Mouse (Mus musculus) intestine, embryonic 16.5 days (tissue): ENCODE results near the gene Dlgap4. TPM values are rescaled to one million over a fixed set of nuclear protein-coding genes. Genes with fewer than 3 reads are reported as not detected.

Source experiments
- ATAC-seq: fragments of 200-750 bp; cut with Nextera tagmentation; 2 replicates; pipeline ENCODE4 v1.8.0; 2017; ENCODE audit warnings: moderate TSS enrichment, moderate library complexity
- H3K27ac ChIP-seq: fragments of 300-500 bp; sonication (generic); 2 replicates; pipeline ENCODE4 v1.5.1; 2014; ENCODE audit warnings: mild to moderate bottlenecking, low read length
- H3K27me3 ChIP-seq: fragments of 300-500 bp; sonication (generic); replicated peaks from 2 replicates; pipeline ENCODE4 v1.6.1; 2014; ENCODE audit warnings: low read length, control low read depth, mixed read lengths; ENCODE audit not compliant: control insufficient read depth, insufficient read depth
- H3K36me3 ChIP-seq: fragments of 300-500 bp; sonication (generic); 2 replicates; pipeline ENCODE4 v1.6.1; 2014; ENCODE audit warnings: low read length, control low read depth; ENCODE audit not compliant: control insufficient read depth, insufficient read depth
- H3K4me1 ChIP-seq: fragments of 300-500 bp; sonication (generic); 2 replicates; pipeline ENCODE4 v1.6.1; 2014; ENCODE audit warnings: low read length, control low read depth, mixed read lengths; ENCODE audit not compliant: control insufficient read depth, insufficient read depth
- H3K4me2 ChIP-seq: fragments of 300-500 bp; sonication (generic); 2 replicates; pipeline ENCODE4 v1.6.1; 2014; ENCODE audit warnings: low read depth, low read length, control low read depth
- H3K4me3 ChIP-seq: fragments of 300-500 bp; sonication (generic); 2 replicates; pipeline ENCODE4 v1.5.1; 2014; ENCODE audit warnings: mild to moderate bottlenecking, low read length
- H3K9ac ChIP-seq: fragments of 300-500 bp; sonication (generic); 2 replicates; pipeline ENCODE4 v1.6.1; 2014; ENCODE audit warnings: low read depth, low read length
- H3K9me3 ChIP-seq: fragments of 300-500 bp; sonication (generic); 2 replicates; pipeline ENCODE4 v1.6.1; 2016; ENCODE audit warnings: low read length, control low read depth; ENCODE audit not compliant: control insufficient read depth
- WGBS: fragments of 180-500 bp; shearing (Covaris S2); extraction: QIAGEN DNeasy Blood & Tissue Kit; methylation state at CpG from one replicate; pipeline ENCODE4 v1.1.7; 2014; 5-methylcytosine and 5-hydroxymethylcytosine counted together
- polyA plus RNA-seq: library from polyadenylated mRNA; unstranded; fragments of >200 nt; fragmentation: Nextera tagmentation; extraction: Ambion mirVana; gene quantifications from 2 replicates; pipeline ENCODE4 v1.2.1, GENCODE M21; 2015

Dlgap4 gene
- polyA plus RNA-seq, 1 experiment from 2014 or later, result 52.6 TPM

- Histone ChIP-seq H3K4me3 (no peak overlapping the region), H3K9me3 (no peaks in the 10 kb centered on the region), H3K27ac (no peak overlapping the region), H3K9ac (no peak overlapping the region), H3K4me2 (no peak overlapping the region), H3K4me1 (no peaks in the 10 kb centered on the region), H3K27me3 (no peaks in the 10 kb centered on the region), H3K36me3 (no peaks in the 10 kb centered on the region)
- no peak for ATAC-seq
- WGBS, result 67% methylated on average over 5 of the region's 5 CpGs
Observed at GRCm38 (mm10) chr2:156646877-156647276, 33.4 kb downstream of the Dlgap4 start.

- no peaks in the 10 kb centered on the region for H3K27me3 ChIP-seq
- H3K9ac ChIP-seq, result no peak overlapping the region
- no peak overlapping the region for H3K4me3 ChIP-seq
- H3K4me1 ChIP-seq, result no peaks in the 10 kb centered on the region
- no peaks in the 10 kb centered on the region for H3K9me3 ChIP-seq
- no peak overlapping the region for H3K4me2 ChIP-seq
- ATAC-seq, result no peak
- H3K27ac ChIP-seq, result no peak overlapping the region
- 55% methylated on average over 5 of the region's 5 CpGs for WGBS
- no peaks in the 10 kb centered on the region for H3K36me3 ChIP-seq
Observed at GRCm38 (mm10) chr2:156648042-156648441, 34.5 kb downstream of the Dlgap4 start.

- no peaks in the 10 kb centered on the region for H3K9me3 ChIP-seq
- H3K27me3 ChIP-seq, result no peaks in the 10 kb centered on the region
- no peak overlapping the region for H3K27ac ChIP-seq
- no peak overlapping the region for H3K4me2 ChIP-seq
- H3K4me3 ChIP-seq, result no peak overlapping the region
- H3K36me3 ChIP-seq, result no peaks in the 10 kb centered on the region
- no peaks in the 10 kb centered on the region for H3K4me1 ChIP-seq
- ATAC-seq, result no peak
- H3K9ac ChIP-seq, result no peak overlapping the region
- WGBS, result 71% methylated on average over 5 of the region's 5 CpGs
Observed at GRCm38 (mm10) chr2:156649450-156649849, 35.9 kb downstream of the Dlgap4 start.

- H3K36me3 ChIP-seq, result no peaks in the 10 kb centered on the region
- no peak overlapping the region for H3K4me3 ChIP-seq
- H3K27me3 ChIP-seq, result no peaks in the 10 kb centered on the region
- H3K9me3 ChIP-seq, result no peaks in the 10 kb centered on the region
- no peak for ATAC-seq
- H3K4me2 ChIP-seq, result no peak overlapping the region
- H3K9ac ChIP-seq, result no peak overlapping the region
- H3K4me1 ChIP-seq, result no peaks in the 10 kb centered on the region
- H3K27ac ChIP-seq, result no peak overlapping the region
- 66% methylated on average over 6 of the region's 6 CpGs for WGBS
Observed at GRCm38 (mm10) chr2:156651019-156651418, 37.5 kb downstream of the Dlgap4 start.

- no peaks in the 10 kb centered on the region for H3K4me1 ChIP-seq
- no peak overlapping the region for H3K27ac ChIP-seq
- H3K9me3 ChIP-seq, result no peaks in the 10 kb centered on the region
- no peaks in the 10 kb centered on the region for H3K36me3 ChIP-seq
- 11% methylated on average over 8 of the region's 8 CpGs for WGBS
- H3K4me2 ChIP-seq, result no peak overlapping the region
- no peaks in the 10 kb centered on the region for H3K27me3 ChIP-seq
- no peak overlapping the region for H3K4me3 ChIP-seq
- no peak overlapping the region for H3K9ac ChIP-seq
- no peak for ATAC-seq
Observed at GRCm38 (mm10) chr2:156652841-156653240, 39.3 kb downstream of the Dlgap4 start.

- 84% methylated on average over 5 of the region's 5 CpGs for WGBS
- no peaks in the 10 kb centered on the region for H3K9me3 ChIP-seq
- no peak overlapping the region for H3K4me3 ChIP-seq
- H3K27ac ChIP-seq, result no peak overlapping the region
- H3K36me3 ChIP-seq, result no peaks in the 10 kb centered on the region
- no peak overlapping the region for H3K4me2 ChIP-seq
- no peak overlapping the region for H3K9ac ChIP-seq
- no peaks in the 10 kb centered on the region for H3K27me3 ChIP-seq
- H3K4me1 ChIP-seq, result no peaks in the 10 kb centered on the region
- ATAC-seq, result no peak
Observed at GRCm38 (mm10) chr2:156654148-156654547, 40.6 kb downstream of the Dlgap4 start.

- 54% methylated on average over 5 of the region's 5 CpGs for WGBS
- no peaks in the 10 kb centered on the region for H3K9me3 ChIP-seq
- no peak overlapping the region for H3K4me2 ChIP-seq
- H3K36me3 ChIP-seq, result no peaks in the 10 kb centered on the region
- H3K9ac ChIP-seq, result no peak overlapping the region
- H3K27me3 ChIP-seq, result no peaks in the 10 kb centered on the region
- no peak for ATAC-seq
- no peak overlapping the region for H3K4me3 ChIP-seq
- no peaks in the 10 kb centered on the region for H3K4me1 ChIP-seq
- H3K27ac ChIP-seq, result no peak overlapping the region
Observed at GRCm38 (mm10) chr2:156655626-156656025, 42.1 kb downstream of the Dlgap4 start.

- Histone ChIP-seq H3K4me1 (no peaks in the 10 kb centered on the region), H3K4me2 (no peak overlapping the region), H3K36me3 (no peaks in the 10 kb centered on the region), H3K27ac (no peak overlapping the region), H3K27me3 (no peaks in the 10 kb centered on the region), H3K9me3 (no peaks in the 10 kb centered on the region), H3K9ac (no peak overlapping the region), H3K4me3 (no peak overlapping the region)
- 86% methylated on average over 8 of the region's 8 CpGs for WGBS
- no peak for ATAC-seq
Observed at GRCm38 (mm10) chr2:156657522-156657921, 44.0 kb downstream of the Dlgap4 start.

- Histone ChIP-seq H3K9ac (no peak overlapping the region), H3K27me3 (no peaks in the 10 kb centered on the region), H3K9me3 (no peaks in the 10 kb centered on the region), H3K4me2 (no peak overlapping the region), H3K27ac (no peak overlapping the region), H3K36me3 (no peaks in the 10 kb centered on the region), H3K4me1 (no peaks in the 10 kb centered on the region), H3K4me3 (no peak overlapping the region)
- no peak for ATAC-seq
- 85% methylated on average over 10 of the region's 10 CpGs for WGBS
Observed at GRCm38 (mm10) chr2:156658221-156658620, 44.7 kb downstream of the Dlgap4 start.

- H3K4me2 ChIP-seq, result no peak overlapping the region
- H3K9ac ChIP-seq, result no peak overlapping the region
- no peak overlapping the region for H3K27ac ChIP-seq
- no peak for ATAC-seq
- H3K4me3 ChIP-seq, result no peak overlapping the region
- H3K9me3 ChIP-seq, result no peaks in the 10 kb centered on the region
- no peaks in the 10 kb centered on the region for H3K4me1 ChIP-seq
- no peaks in the 10 kb centered on the region for H3K36me3 ChIP-seq
- no peaks in the 10 kb centered on the region for H3K27me3 ChIP-seq
- 62% methylated on average over 7 of the region's 7 CpGs for WGBS
Observed at GRCm38 (mm10) chr2:156658751-156659150, 45.2 kb downstream of the Dlgap4 start.
